8 mouse cellular contexts compared by ENCODE assay signal in genomic region chr13:119755141-119755547, GRCm38 (mm10). TPM values are rescaled to one million over a fixed set of nuclear protein-coding genes. Genes with fewer than 3 reads are reported as not detected.
DNase-seq lines count a peak whose midpoint lies in the region; ATAC-seq lines count a peak whose summit lies in the region.

No protein-coding gene starts in this region.

- no peak overlapping the region; the same call in 1 of the 2 replicates for H3K9ac ChIP-seq in embryonic facial prominence, embryonic 15.5 days
- H3K9ac ChIP-seq in hindbrain, embryonic 13.5 days: peak overlapping the region; percentile 86
- peak overlapping the region; percentile 77 for H3K9ac ChIP-seq in stomach, embryonic 16.5 days (ENCODE audit: low read length)

- H3K9me3 ChIP-seq in embryonic facial prominence, embryonic 15.5 days (replicated peaks): no peaks in the 10 kb centered on the region
- H3K9me3 ChIP-seq in hindbrain, embryonic 13.5 days: no peaks in the 10 kb centered on the region
- H3K9me3 ChIP-seq in stomach, embryonic 16.5 days (replicated peaks; ENCODE audit: control insufficient read depth, low read length): no peaks in the 10 kb centered on the region

- peak overlapping the region; percentile 80 for H3K4me2 ChIP-seq in embryonic facial prominence, embryonic 15.5 days (replicated peaks)
- peak overlapping the region; percentile 92 for H3K4me2 ChIP-seq in hindbrain, embryonic 13.5 days
- peak overlapping the region; percentile 96 for H3K4me2 ChIP-seq in stomach, embryonic 16.5 days (ENCODE audit: low read depth, low read length)

- WGBS in embryonic facial prominence, embryonic 15.5 days: 1% methylated on average over 16 of the region's 16 CpGs
- 1% methylated on average over 16 of the region's 16 CpGs for WGBS in hindbrain, embryonic 13.5 days
- whole genome bisulfite sequencing in stomach, embryonic 16.5 days: 2% methylated on average over 16 of the region's 16 CpGs

- H3K4me1 ChIP-seq in embryonic facial prominence, embryonic 15.5 days: peaks cover 19% of the 10 kb centered on the region
- peaks cover 22% of the 10 kb centered on the region for H3K4me1 ChIP-seq in hindbrain, embryonic 13.5 days (replicated peaks)
- peaks cover 11% of the 10 kb centered on the region for H3K4me1 ChIP-seq in stomach, embryonic 16.5 days (ENCODE audit: control insufficient read depth, insufficient read depth, low read length)

- peak; percentile 23 for DNase-seq in urinary bladder, adult 2 months (ENCODE audit: low spot score)
- no peak for DNase-seq in urinary bladder, postnatal 10 days (ENCODE audit: low spot score)
- DNase-seq in left cerebral cortex, adult 8-10 months (ENCODE audit: low spot score in 2 of 2): peak; percentile 27 to 38
- DNase-seq in spleen, postnatal 14 days (ENCODE audit: low spot score in 2 of 2): no peak

- no peaks in the 10 kb centered on the region for H3K27me3 ChIP-seq in embryonic facial prominence, embryonic 15.5 days
- no peaks in the 10 kb centered on the region for H3K27me3 ChIP-seq in hindbrain, embryonic 13.5 days
- H3K27me3 ChIP-seq in stomach, embryonic 16.5 days (ENCODE audit: control insufficient read depth, insufficient read depth, low read length): no peaks in the 10 kb centered on the region

- ATAC-seq in embryonic facial prominence, embryonic 15.5 days (ENCODE audit: insufficient number of reproducible peaks, low FRiP score, low TSS enrichment, low read depth): peak; percentile 52; the same call in 1 of the 2 replicates
- peak; percentile 72 for ATAC-seq in hindbrain, embryonic 13.5 days (ENCODE audit: low FRiP score)
- peak; percentile 78 for ATAC-seq in megakaryocyte-erythroid progenitor cell, adult 5-6 weeks (replicated peaks; ENCODE audit: low FRiP score, low TSS enrichment, poor library complexity, severe bottlenecking)
- ATAC-seq in stomach, embryonic 16.5 days (ENCODE audit: insufficient read depth, low FRiP score): peak; percentile 55

- H3K4me3 ChIP-seq in embryonic facial prominence, embryonic 15.5 days (replicated peaks): peak overlapping the region; percentile 54
- peak overlapping the region; percentile 66 for H3K4me3 ChIP-seq in hindbrain, embryonic 13.5 days
- peak overlapping the region; percentile 63 for H3K4me3 ChIP-seq in stomach, embryonic 16.5 days (replicated peaks; ENCODE audit: low read length)

- no peaks in the 10 kb centered on the region; the same call in 1 of the 2 replicates for H3K36me3 ChIP-seq in embryonic facial prominence, embryonic 15.5 days
- H3K36me3 ChIP-seq in hindbrain, embryonic 13.5 days: no peaks in the 10 kb centered on the region
- H3K36me3 ChIP-seq in stomach, embryonic 16.5 days (ENCODE audit: control insufficient read depth, insufficient read depth, low read length): no peaks in the 10 kb centered on the region

- H3K27ac ChIP-seq in embryonic facial prominence, embryonic 15.5 days (replicated peaks): no peak overlapping the region
- peak overlapping the region; percentile 78 for H3K27ac ChIP-seq in hindbrain, embryonic 13.5 days
- H3K27ac ChIP-seq in stomach, embryonic 16.5 days (ENCODE audit: low read length): no peak overlapping the region

RNA-seq across cellular contexts. Expression of gene Nim1k, which starts 0.5 kb away (rescaled TPM):
- polyA plus RNA-seq in urinary bladder, adult 2 months (2012; rRNA removed): 0.41 and 0.83 TPM in 2 replicates
- 1.7 and 1.8 TPM in 2 replicates for polyA plus RNA-seq in embryonic facial prominence, embryonic 15.5 days (2015; fragmentation: Nextera tagmentation; extraction: Ambion mirVana)
- polyA plus RNA-seq in hindbrain, embryonic 13.5 days (2015; fragmentation: Nextera tagmentation; extraction: Ambion mirVana): 3.0 and 3.7 TPM in 2 replicates
- 10 to 100 TPM; 13.8 to 19.8 (median 14.5) TPM for total RNA-seq in left cerebral cortex, adult 8-10 months (2022)
- 0.37 TPM in 1 of 2 replicates, not detected in the other for total RNA-seq in megakaryocyte-erythroid progenitor cell, adult 5-6 weeks (2014; fragmentation: Nextera tagmentation)
- total RNA-seq in megakaryocyte-erythroid progenitor cell, adult 5-6 weeks (2017): 0.33 and 0.50 TPM in 2 replicates
- polyA plus RNA-seq in stomach, embryonic 16.5 days (2015; fragmentation: Nextera tagmentation; extraction: Ambion mirVana): 0.75 and 0.77 TPM in 2 replicates

RNA-seq across cellular contexts. Expression of gene Zfp131, which starts 35.5 kb away (rescaled TPM):
- 18.1 and 20.0 TPM in 2 replicates for polyA plus RNA-seq in urinary bladder, adult 2 months (2012; rRNA removed)
- polyA plus RNA-seq in embryonic facial prominence, embryonic 15.5 days (2015; fragmentation: Nextera tagmentation; extraction: Ambion mirVana): 37.4 and 39.9 TPM in 2 replicates
- polyA plus RNA-seq in hindbrain, embryonic 13.5 days (2015; fragmentation: Nextera tagmentation; extraction: Ambion mirVana): 38.2 and 39.9 TPM in 2 replicates
- total RNA-seq in left cerebral cortex, adult 8-10 months (2022): 10 to 100 TPM; 42.4 to 45.3 (median 44.6) TPM
- total RNA-seq in megakaryocyte-erythroid progenitor cell, adult 5-6 weeks (2014; fragmentation: Nextera tagmentation): 56.9 and 62.1 TPM in 2 replicates
- 60.7 and 71.0 TPM in 2 replicates for total RNA-seq in megakaryocyte-erythroid progenitor cell, adult 5-6 weeks (2017)
- polyA plus RNA-seq in stomach, embryonic 16.5 days (2015; fragmentation: Nextera tagmentation; extraction: Ambion mirVana): 22.9 and 30.2 TPM in 2 replicates

Comparison
In these comparisons a context has a peak if more than half of its experiments do, and no peak if none do; other contexts are left out.
1. DNase-seq: peak in urinary bladder, adult 2 months (single experiment) and left cerebral cortex, adult 8-10 months (2 of 2); none in urinary bladder, postnatal 10 days (single experiment) and spleen, postnatal 14 days (0 of 2).
2. Peak in every context shown above with its lines, with median percentiles within 50 percentile points of each other: ATAC-seq, H3K4me2 ChIP-seq and H3K4me3 ChIP-seq.